Mouse (Mus musculus) thymus, postnatal 0 days (tissue): ENCODE results near the gene Fam83g. TPM values are rescaled to one million over a fixed set of nuclear protein-coding genes. Genes with fewer than 3 reads are reported as not detected.

Experiments
- DNase-seq: peaks from one replicate; pipeline ENCODE4 v3.0.0-alpha.2; 2015; ENCODE audit warnings: low spot score
- polyA plus RNA-seq: library from polyadenylated mRNA; unstranded; fragments of >200 nt; fragmentation: Nextera tagmentation; extraction: Ambion mirVana; gene quantifications from 2 replicates; pipeline ENCODE4 v1.2.1, GENCODE M21; 2015

Gene Fam83g
- polyA plus RNA-seq, 1 experiment from 2014 or later: 5.6 TPM

DNA sequence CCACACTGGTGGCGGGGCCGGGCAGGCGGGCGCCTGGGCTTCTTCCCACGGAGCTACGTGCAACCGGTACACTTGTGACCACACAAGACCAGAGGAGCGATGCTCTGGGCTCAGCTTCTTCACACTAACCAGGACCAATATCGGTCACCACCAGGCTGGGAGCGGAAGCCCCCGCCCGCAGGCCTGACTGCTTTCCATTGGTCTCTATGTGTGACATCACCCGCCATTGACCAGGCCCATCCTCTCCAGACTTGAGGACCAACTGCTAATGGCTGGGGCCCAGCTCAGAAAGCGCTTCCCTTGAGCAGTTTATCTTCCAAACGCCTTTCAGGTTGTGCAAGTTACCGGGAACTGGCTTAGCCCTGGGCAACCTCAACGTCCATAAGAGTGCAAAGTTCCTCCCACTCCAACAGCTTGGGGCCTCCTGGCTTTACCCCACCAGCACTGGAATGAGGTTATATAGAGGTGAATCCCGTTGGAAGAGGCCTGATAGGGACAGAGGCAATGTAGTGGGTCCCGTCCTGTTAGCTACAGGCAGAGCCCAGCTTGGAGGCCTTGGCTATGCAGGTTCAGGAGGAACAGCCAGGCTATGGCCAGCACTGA is 12.0 kb upstream of the Fam83g start:
- no peak for DNase-seq

DNA sequence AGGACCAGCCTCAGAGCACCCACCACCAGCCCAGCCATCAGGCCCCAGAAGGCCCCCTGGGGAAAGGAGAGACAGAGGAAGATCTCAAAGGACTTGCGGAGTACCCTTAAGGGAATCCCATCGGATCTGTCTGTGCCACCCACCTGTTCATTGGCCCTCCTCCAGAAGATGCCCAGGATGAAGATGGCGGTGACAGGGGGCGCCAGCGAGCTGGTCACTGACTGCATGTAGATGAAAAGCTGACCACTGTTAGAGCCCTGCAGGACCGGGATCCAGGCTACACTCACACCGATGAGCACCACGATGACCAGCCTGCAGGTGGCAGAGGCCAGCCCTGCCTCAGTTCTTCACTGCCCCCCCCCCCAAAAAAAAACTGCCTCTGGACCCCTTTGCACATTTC is 10.2 kb upstream of the Fam83g start:
- DNase-seq: no peak

DNA sequence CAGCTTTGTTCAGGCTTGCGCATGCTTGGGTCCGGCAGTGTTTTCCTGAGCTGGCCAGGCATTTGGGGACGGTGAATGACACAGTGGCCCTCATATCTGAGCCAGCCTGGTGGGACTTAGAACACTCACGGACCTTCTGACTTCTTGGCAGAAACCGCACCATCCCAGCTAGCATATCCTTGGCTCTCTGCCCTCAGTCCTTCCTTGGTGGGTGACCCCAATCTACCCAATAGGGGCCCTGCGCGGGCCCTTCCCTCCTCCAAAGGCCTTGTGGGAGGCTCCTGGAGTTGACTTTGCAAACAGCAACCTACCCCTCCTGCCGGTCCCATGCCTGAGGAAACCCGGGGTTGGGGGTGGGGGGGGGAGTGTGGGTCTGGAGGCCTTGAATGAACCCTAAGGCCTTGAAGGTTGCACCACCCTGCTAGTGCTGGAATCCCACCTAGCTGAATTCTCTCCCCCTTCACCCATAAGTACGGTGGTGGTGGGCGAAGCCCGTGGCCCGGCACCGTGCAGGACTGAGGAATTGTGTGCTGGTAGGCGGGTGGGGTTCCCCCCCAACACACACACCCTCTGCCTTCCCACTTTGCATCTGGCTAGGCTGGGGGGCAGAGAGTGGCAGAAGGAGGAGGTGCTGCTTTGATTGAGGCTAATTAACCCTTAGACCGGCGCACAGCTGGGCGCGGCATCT is 9.6 kb upstream of the Fam83g start:
- DNase-seq: no peak

DNA sequence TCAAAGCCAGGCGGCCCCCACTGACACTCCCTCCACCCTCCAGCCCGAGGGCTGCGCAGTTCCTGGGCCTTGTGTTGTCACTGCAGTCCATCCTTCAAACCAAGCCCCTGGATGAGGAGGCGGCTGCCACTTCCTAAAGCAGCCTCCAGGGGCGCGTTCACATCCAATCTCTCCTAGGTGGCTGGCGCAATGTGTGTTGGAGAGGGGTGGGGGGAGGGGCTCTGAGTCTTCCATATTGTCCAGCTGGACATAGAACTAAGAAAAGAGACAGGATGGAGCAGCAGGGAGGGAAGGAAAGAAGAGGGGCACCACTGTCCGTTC is 9.1 kb upstream of the Fam83g start:
- peak; percentile 45 for DNase-seq

DNA sequence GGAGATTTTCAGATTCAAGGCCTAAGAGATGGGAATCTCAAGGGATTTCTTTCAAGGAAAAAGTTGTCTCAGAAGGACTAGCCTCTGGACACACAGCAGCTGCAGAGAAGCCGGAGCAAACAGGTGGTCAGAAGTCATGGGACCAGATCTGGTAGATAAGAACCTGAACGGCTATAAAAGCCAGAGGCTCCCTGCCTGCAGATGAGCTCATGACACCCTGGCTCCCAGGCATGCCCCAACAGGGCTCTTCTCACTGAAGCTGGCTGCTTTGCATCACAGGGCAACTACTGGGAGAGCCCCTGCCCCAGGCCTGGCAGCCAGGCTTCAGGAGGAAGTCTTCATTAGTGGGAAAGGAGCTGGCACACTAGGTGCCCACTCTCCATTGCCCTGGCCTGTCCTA is 8.6 kb upstream of the Fam83g start:
- DNase-seq: no peak

DNA sequence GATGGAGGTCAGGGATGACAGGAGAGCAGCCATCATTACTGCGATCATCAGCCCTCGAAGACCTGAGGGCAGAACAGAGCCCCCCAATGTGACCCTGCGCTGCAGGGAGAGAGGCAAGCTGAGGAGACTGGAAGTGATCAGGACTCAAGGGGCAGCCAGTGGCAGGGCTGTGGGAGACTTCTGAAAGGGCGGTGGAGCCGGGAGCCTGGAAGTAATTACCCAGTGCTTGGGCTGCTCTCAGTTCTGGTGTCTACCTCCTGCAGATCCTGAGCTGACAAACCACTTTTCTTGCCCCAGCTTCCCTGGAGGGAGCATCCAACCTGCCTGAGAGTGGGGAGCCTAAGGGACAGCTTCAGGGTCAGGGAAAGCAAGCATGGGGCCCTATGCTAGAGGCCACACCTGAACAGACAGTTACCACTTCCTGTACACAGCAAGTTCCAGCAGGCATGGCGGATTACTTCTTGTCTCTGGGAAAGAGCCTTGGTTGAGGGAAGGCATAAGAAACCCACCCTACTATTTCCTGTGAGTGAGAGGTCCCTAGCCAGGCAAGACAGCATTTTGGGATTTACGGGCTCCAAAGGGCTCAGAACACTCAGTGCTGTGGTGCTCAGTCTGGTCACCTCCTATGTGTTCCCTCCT is 7.6 kb upstream of the Fam83g start:
- DNase-seq: peak; percentile 30

DNA sequence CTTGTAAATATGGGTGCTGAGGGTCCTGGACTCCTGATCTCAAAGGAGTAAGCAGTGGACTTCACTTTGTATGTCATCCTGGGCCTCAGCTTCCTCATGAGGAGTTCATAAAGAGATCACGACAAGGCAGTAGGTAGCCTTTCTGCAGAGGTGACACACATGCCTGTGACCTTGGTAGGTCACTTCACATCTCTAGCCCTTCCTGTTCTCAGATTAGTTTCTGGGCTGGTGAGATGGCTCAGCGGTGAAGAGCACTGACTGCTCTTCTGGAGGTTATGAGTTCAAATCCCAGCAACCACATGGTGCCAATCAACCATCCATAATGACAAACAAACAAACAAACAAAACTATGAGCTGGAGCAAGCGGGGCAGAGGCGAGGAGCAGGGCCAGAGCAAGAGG is 6.2 kb upstream of the Fam83g start:
- no peak for DNase-seq

DNA sequence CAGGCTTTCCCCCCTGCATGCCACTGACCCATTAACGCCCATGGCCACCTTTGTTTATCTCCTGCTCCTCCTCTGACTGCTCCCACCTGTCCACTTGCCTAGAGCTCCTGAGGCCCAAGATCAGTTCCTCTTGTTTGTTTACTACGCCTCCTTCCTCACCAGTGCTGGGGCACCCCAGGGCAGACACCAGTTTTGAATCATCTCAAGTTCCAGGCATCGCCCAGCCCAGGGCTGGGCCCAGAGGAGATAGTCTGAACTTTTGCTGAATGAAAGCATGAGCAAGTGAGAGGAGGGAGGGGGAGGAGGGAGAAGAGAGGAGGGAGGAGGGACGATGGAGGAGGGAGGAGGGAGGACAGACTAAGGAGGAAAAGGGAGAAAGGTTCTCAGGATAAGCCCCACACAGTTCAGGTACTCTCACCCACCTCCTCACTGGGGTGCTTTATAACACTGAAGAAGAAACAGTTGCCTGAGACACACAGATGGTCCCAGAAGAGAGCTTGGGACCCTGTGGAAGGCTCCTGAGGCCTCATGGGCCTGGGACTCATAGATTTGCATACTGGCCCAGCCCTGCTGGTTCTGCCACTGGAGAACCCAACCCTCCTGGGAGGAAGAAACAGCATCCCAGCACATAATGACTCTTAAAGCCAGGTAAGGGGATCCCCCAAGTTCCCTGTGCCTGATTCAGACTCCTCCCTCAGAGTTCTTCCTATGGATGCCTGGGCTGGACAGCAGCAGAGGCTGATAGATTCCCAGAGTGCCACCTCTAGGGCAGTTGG is 4.6 kb upstream of the Fam83g start:
- no peak for DNase-seq

DNA sequence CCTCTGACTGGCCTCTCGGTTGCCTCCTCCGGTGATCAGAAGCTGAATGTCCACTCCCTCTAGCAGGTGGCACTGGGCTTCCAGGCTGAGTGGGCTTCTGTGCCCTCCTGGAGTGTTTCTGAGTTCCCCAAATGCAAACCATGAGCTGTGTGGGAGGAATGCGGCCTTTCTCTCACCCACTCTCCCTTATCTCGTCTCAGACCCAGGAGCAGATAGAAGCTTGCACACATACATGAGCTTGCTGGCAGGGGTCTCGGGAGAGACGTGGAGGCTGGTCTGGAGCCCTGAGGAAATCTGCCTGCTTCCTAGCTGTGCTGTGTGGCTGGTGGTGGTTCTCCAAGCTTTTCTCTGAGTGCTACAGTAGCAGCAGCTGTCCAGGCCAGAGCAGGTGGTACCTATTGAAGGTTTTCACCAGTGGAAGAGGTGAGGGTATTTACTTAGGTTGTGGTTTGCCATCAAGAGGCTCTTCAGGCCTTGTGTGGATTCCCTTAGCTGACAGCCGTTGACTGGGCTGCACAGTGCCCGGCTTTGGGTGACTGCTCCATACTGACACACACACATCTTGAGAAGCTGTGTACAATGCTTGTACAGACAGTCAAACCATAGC is 1.3 kb downstream of the Fam83g start:
- no peak for DNase-seq

DNA sequence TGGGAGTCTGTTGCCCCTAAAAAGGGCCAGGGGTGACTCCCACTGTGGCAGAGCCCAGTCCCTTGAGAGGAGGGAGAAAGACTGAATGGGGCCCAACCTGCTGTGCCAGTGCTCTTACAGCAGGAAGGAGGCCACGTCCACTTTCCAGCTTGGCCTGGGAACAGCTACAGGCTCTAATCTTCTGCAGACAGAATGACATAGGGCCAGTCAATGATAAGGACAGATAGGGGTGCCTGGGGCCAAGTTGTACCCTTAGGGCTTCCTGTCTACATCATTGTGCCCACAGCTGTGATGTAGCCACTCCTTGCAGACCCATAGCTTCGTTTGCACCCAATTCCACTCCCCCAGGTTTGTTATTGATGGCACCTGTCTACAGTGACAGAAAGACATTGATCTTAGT is 2.2 kb downstream of the Fam83g start:
- no peak for DNase-seq

DNA sequence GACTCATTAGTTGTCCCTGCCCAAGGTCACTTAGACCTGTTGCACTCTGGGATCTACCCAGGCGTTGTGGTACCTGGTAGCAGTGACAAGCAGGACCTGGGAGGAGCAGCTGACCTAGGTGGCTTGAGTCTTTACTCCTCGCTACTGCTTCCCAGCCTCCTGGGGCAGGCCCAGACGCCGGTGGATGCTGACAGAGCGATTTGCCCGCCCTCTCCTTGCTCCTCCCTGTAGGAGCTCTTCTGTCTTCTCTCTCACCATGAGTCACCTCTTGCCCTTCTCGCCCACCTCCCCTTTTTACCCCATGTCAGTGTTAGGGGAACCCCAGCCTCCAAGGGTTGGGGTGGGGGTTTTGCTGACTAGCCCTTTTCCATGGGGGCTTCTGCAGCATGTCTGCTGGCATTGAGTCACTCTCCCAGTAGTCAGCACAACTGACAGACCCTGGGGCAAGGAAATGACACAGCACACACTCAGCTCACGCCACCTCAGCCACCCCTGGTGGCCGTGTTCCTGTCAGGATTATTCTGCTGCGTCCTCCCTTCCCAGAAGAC is 3.1 kb downstream of the Fam83g start:
- no peak for DNase-seq

DNA sequence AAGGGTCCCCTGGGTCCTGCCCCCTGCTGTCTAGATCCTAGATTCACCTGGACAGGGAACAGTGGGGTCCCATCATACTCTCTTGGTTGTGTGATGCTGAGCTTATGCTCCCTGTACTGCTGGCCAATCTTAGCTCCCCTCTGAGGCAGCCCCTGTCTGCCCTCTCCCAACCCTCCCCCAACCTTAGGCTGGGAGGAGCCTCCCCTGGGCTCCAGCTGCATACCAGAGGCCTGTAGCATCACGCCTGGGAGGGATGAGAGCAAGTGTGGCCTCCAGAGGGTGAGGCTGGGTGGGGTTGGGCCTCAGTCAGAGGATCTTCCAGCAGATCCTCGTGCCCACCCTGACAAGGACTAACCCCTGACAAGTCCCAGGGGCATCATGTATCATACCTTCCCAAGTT is 3.7 kb downstream of the Fam83g start:
- no peak for DNase-seq

DNA sequence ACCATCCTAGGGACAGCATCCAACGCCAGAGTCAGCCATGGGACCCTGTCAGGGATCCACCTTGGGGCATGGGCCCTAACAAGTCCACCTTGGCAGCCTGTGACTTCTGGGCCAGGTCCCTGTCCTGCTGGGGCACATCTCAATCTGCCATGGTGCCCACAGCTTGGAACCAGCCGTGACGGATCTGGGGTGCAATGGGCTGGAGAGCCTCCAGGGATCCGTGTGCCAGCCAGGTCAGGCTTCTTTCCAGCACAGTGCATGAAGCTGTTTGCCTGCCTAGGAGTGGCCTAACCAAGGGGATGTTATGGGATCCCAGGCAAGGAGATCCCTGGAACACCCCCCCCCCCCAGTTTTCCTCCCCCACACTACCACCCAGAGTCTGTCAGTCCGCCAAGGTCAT is 9.1 kb downstream of the Fam83g start:
- no peak for DNase-seq

DNA sequence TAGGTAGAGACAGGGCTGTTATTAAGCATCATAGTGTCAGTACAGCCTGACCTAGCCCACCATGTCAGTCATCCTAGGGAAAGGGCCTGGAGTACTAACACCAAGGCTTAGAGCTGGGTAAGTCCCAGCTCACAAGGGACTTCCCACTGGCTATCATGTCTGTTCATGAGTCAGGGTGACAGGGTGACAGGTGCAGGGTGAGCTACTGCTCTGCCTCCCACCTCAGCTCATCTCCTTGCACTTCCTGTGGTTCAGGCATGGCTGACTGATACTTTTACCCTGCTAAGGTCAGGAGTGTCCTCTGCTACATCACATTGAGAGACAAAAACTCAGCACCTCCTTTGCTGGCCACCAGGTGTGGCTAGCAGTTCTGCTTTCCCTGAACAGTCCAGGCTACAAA is 15.0 kb downstream of the Fam83g start:
- DNase-seq: no peak

DNA sequence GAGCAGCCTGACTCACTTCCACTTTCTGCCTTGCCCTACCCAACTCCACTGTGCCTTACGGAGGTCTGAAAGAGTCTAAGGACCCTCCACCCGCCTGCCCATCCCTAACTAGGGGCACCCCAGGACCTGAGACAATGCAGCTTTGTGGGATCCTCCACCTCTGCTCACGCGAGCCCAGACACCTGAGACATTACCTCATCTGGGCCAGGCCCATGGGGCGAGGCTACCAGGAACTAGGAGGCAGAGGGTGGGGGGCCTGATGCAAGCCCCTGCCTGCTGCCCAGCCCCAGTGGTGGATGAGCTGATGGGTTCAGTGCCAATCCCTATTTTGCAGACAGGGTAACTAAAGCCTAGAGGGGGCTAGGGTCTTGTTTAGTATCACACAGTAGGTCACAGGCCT is 15.6 kb downstream of the Fam83g start:
- no peak for DNase-seq

DNA sequence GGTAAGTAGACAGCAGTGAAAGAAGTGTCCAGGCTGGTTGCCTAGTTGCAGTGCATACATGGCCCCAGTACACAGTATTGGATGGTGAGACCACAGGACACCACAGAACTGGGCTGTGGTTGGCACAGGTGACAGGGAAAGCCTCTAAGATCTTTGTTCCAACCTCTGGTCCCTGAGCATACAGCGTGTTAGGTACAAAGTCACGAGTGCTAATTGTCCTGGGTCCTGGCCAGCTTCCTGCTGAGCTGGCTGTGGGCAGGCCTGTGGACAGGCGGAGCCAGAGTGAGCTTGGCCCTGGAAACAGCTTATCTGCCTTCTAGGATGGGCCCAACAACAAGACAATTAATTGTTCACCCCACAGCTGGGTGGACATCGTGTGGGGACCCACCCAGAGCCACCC is 16.0 kb downstream of the Fam83g start:
- DNase-seq: no peak

DNA sequence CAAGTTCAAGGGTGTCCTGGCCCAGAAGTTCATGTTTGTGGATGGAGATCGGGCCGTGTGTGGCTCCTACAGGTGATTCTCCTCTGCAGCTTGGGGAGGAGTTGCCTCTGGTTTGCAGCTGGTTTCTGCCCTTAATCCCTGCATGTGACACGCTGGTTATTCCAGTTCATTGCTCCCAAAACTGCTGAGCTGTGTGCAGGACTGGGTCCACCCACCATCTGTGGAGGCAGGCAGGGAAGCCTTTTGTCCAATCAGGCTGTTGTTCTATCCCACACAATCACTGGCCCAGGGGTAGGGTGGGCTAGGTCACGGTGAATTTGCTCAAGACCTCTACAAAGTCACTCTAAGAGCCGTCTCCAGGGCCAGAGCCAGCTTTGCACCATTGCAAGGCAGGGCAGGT is 17.8 kb downstream of the Fam83g start:
- no peak for DNase-seq

DNA sequence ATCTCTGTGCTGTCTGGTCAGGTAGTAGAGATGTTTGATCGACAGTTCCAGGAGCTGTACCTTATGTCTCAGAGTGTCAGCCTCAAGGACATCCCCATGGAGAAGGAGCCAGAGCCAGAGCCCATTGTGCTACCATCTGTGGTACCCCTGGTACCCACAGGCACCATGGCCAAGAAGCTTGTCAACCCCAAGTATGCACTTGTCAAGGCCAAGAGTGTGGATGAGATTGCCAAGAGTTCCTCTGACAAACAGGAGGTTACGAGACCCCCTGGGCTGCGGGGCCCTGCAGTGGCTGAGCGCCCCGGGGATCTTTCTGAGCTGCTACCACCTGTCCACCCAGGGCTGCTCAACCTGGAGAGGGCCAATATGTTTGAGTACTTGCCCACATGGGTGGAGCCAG is 18.6 kb downstream of the Fam83g start:
- DNase-seq: no peak

DNA sequence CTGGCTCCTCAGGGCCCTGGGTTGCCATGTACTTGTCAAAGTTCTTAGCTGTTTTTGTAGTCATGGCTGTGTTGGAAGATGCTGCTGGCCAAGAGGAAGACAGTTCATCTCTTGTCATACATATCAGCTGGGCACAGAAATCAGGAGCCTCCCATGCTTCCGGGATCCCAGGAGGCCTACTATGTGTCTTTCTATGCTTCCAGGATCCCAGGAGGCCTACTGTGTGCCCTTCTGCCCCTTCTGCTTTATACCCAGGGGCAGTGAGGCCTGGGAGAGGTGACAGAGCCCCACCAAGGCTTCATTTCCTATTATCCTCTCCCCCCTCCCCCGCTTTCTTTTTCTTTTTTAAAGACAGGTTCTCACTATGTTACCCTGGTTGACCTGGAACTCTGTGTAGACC is 21.7 kb downstream of the Fam83g start:
- DNase-seq: no peak

DNA sequence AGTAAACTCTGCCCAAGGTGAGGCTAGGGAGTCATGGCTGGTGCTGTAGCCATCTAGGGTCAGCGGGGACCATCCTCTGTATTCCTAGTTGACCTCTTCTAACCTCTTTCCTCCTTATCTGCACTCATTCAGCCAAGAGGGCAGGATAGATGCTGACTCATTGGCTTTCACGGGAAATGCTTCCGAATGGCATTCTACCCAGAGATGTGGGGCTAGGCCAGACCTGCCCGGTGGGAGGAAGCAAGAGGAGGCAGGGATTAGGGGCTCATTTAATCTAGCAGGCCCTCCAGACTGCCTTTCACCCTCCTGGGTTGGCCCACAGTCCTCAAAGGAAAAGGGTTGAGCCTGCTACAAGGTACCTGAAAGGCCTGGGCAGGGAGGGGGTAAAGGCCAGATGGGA is 22.3 kb downstream of the Fam83g start:
- no peak for DNase-seq

DNA sequence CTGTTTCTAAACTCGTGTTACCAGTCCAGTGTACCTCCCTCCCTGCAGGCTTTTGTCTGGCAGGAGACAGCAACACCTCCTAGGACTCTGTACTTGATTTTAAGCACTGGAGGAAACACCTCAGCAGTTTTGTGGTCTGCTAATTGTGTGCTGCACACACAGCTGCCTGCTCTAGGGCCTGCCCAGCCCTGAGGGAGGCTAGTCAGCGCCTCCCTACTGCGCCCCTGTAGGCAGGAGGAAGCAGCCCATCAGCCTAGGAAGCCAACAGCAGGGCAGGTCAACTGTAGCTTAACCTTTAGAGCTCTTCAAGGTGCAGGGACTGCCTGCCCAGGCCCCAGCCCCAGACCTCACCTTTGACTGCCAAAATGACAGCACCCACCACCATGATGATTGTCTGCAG is 25.0 kb downstream of the Fam83g start:
- peak; percentile 49 for DNase-seq
